Mouse (Mus musculus): ENCODE measurements around the gene Olfr237-ps1. TPM values are rescaled to one million over a fixed set of nuclear protein-coding genes. Genes with fewer than 3 reads are reported as not detected.

Gene Olfr237-ps1
- polyA plus RNA-seq, 1 experiment from 2014 or later = not detected

Other genes starting within 250 kb of the Olfr237-ps1 start
- not detected in 2 replicates for gene Olfr447, start 237.7 kb upstream of the Olfr237-ps1 start, polyA plus RNA-seq (2016; fragmentation: Nextera tagmentation; extraction: Ambion mirVana)
- not detected in 2 replicates for gene Olfr446, start 225.2 kb upstream of the Olfr237-ps1 start, polyA plus RNA-seq (2016; fragmentation: Nextera tagmentation; extraction: Ambion mirVana)
- gene Olfr444, start 197.5 kb upstream of the Olfr237-ps1 start, polyA plus RNA-seq (2016; fragmentation: Nextera tagmentation; extraction: Ambion mirVana) = not detected in 2 replicates
- not detected in 2 replicates for gene Olfr441, start 40.2 kb upstream of the Olfr237-ps1 start, polyA plus RNA-seq (2016; fragmentation: Nextera tagmentation; extraction: Ambion mirVana)
- not detected in 2 replicates for gene Olfr437, start 16.7 kb downstream of the Olfr237-ps1 start, polyA plus RNA-seq (2016; fragmentation: Nextera tagmentation; extraction: Ambion mirVana)
- gene Olfr13, start 25.6 kb downstream of the Olfr237-ps1 start, polyA plus RNA-seq (2016; fragmentation: Nextera tagmentation; extraction: Ambion mirVana) = not detected in 2 replicates
- gene Olfr435, start 50.6 kb downstream of the Olfr237-ps1 start, polyA plus RNA-seq (2016; fragmentation: Nextera tagmentation; extraction: Ambion mirVana) = not detected in 2 replicates
- not detected in 2 replicates for gene Olfr434, start 66.5 kb downstream of the Olfr237-ps1 start, polyA plus RNA-seq (2016; fragmentation: Nextera tagmentation; extraction: Ambion mirVana)
- not detected in 2 replicates for gene Olfr47, start 85.0 kb downstream of the Olfr237-ps1 start, polyA plus RNA-seq (2016; fragmentation: Nextera tagmentation; extraction: Ambion mirVana)
- 7.4 and 7.8 TPM in 2 replicates for gene Arhgef5, start 119.0 kb downstream of the Olfr237-ps1 start, polyA plus RNA-seq (2016; fragmentation: Nextera tagmentation; extraction: Ambion mirVana)
- gene Nobox, start 163.0 kb downstream of the Olfr237-ps1 start, polyA plus RNA-seq (2016; fragmentation: Nextera tagmentation; extraction: Ambion mirVana) = not detected in 2 replicates